Mouse (Mus musculus) liver, adult 2 months (tissue): ENCODE measurements around the gene Apobec3.

Experiments used
- CTCF ChIP-seq: fragments of 200-500 bp; IDR thresholded peaks from 2 replicates; pipeline ENCODE4 v1.5.1; 2011; ENCODE audit warnings: low read depth, low read length, control low read depth
- POLR2A ChIP-seq: fragments of 200-500 bp; IDR thresholded peaks from 2 replicates; pipeline ENCODE4 v1.6.1; 2011; ENCODE audit warnings: low read length, control low read depth; ENCODE audit not compliant: insufficient read depth; ENCODE audit errors: extremely low read depth

DNA sequence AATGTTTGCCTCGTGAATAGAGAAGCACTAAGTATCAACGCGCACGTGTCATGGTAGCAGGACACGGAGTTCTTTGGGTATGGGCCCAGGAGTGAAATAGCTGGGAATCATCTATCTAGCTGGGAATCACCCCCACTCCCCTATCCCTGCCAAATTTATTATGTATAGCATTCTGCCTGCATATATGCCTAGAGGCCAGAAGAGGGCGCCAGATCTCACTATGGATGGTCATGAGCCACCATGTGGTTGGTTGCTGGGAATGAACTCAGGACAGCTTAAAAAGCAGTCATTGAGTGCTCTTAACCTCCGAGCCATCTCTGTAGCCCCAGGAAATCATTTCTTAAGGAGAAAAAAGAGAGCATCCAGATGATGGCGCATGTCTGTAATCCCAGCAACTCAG is 49.5 kb downstream of the Apobec3 start:
- no peak for TF ChIP-seq POLR2A
- peak; percentile 61; the same call in 1 of the 2 replicates for TF ChIP-seq CTCF
